Mouse (Mus musculus) bone marrow, adult 2 months (tissue): ENCODE results near the gene Stx19.

Experiments used
- CTCF ChIP-seq: fragments of 200-500 bp; IDR thresholded peaks from 2 replicates; pipeline ENCODE4 v1.5.1; 2011; ENCODE audit warnings: low read length, control low read depth; ENCODE audit not compliant: control insufficient read depth, insufficient read depth
- POLR2A ChIP-seq: fragments of 200-500 bp; IDR thresholded peaks from 2 replicates; pipeline ENCODE4 v1.6.1; 2011; ENCODE audit warnings: low read depth, mild to moderate bottlenecking, control low read depth, low read length, borderline replicate concordance; ENCODE audit not compliant: control insufficient read depth

GRCm38 (mm10) chr16:62852464-62853252, 38.2 kb downstream of the Stx19 start:
- TF ChIP-seq CTCF (no peak), POLR2A (no peak)
